21 mouse cellular contexts compared by ENCODE assay signal in the genomic region with DNA sequence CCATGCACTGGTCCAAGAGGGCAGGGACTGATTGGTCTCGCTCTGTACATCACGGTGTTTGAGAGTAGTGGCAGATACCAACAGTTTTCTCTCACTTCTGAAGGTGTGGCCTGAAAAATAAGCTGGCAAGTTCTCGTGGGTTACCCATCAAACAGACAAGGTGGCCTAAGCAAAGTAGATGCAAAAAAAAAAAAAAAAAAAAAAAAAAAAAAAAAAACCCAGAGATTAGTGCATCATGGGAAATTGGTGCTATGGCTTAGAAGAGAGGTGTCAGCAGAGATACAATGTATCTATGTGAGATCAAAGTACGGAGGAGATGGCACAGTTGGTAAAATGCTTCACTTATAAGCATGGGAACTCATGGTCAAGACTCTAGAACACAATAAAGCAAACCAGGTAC.
"Had no signal": no experiment of that assay in that cellular context is flagged by ENCODE, and none has a peak within 500 bp of the region (broad histone marks: within the 10 kb centered on the region; RNA-seq: fewer than 3 reads in every experiment).

No protein-coding gene starts in this region.

- DNase-seq: kidney, adult 9 months; kidney, postnatal 14 days; kidney, postnatal 4 days; left cerebral cortex, postnatal 4 days; lung, adult 18-20 months; lung, postnatal 10 days; lung, postnatal 36 days; thymus, adult 2 months; thymus, postnatal 14 days; thymus, postnatal 4 days had no signal

- H3K27ac ChIP-seq: limb, embryonic 12.5 days; limb, embryonic 15.5 days; liver, embryonic 12.5 days; liver, embryonic 15.5 days; lung, embryonic 15.5 days; midbrain, embryonic 10.5 days; stomach, postnatal 0 days had no signal

- H3K4me2 ChIP-seq: limb, embryonic 12.5 days; limb, embryonic 15.5 days; liver, embryonic 12.5 days; liver, embryonic 15.5 days; lung, embryonic 15.5 days; midbrain, embryonic 13.5 days had no signal

- H3K4me3 ChIP-seq: limb, embryonic 12.5 days; limb, embryonic 15.5 days; liver, embryonic 12.5 days; liver, embryonic 15.5 days; lung, embryonic 15.5 days; megakaryocyte, embryonic 14.5 days; midbrain, embryonic 10.5 days; midbrain, embryonic 13.5 days; myocyte had no signal

- H3K9ac ChIP-seq: limb, embryonic 12.5 days; limb, embryonic 15.5 days; liver, embryonic 12.5 days; liver, embryonic 15.5 days; lung, embryonic 15.5 days; midbrain, embryonic 13.5 days had no signal

- H3K9me3 ChIP-seq: limb, embryonic 12.5 days; limb, embryonic 15.5 days; liver, embryonic 12.5 days; liver, embryonic 15.5 days; lung, embryonic 15.5 days; megakaryocyte, embryonic 14.5 days; midbrain, embryonic 10.5 days; midbrain, embryonic 13.5 days had no signal

- H3K36me3 ChIP-seq: limb, embryonic 12.5 days; limb, embryonic 15.5 days; liver, embryonic 12.5 days; liver, embryonic 15.5 days; lung, embryonic 15.5 days; midbrain, embryonic 10.5 days; midbrain, embryonic 13.5 days had no signal

- H3K27me3 ChIP-seq: limb, embryonic 15.5 days; liver, embryonic 12.5 days; liver, embryonic 15.5 days; lung, embryonic 15.5 days; midbrain, embryonic 13.5 days had no signal

- ATAC-seq: liver, embryonic 12.5 days; midbrain, embryonic 13.5 days; midbrain, embryonic 16.5 days had no signal
